ENCODE assay signal across 16 mouse cellular contexts in genomic region chr19:53078271-53079085, GRCm38 (mm10). TPM values are rescaled to one million over a fixed set of nuclear protein-coding genes. Genes with fewer than 3 reads are reported as not detected.
DNase-seq lines count a peak whose midpoint lies in the region; ATAC-seq and TF ChIP-seq lines count a peak whose summit lies in the region.
"Had no signal": no experiment of that assay in that cellular context is flagged by ENCODE, and none has a peak within 500 bp of the region (broad histone marks: within the 10 kb centered on the region; RNA-seq: fewer than 3 reads in every experiment).

No protein-coding gene starts in this region.

- H3K27me3 ChIP-seq in forebrain, embryonic 14.5 days (replicated peaks; ENCODE audit: control insufficient read depth, insufficient read depth, low read length) = no peaks in the 10 kb centered on the region
- no peaks in the 10 kb centered on the region for H3K27me3 ChIP-seq in forebrain, postnatal 0 days (ENCODE audit: insufficient read depth, low read length)
- peaks cover 7% of the 10 kb centered on the region for H3K27me3 ChIP-seq in testis, adult 2 months (ENCODE audit: control insufficient read depth, insufficient read depth, low read length)
- H3K27me3 ChIP-seq in embryonic facial prominence, embryonic 12.5 days = no peaks in the 10 kb centered on the region
- no peaks in the 10 kb centered on the region for H3K27me3 ChIP-seq in stomach, postnatal 0 days (ENCODE audit: control insufficient read depth, insufficient read depth, low read length)
- H3K27me3 ChIP-seq: embryonic facial prominence, embryonic 15.5 days; forebrain, embryonic 15.5 days had no signal

- no peak overlapping the region for H3K4me2 ChIP-seq in forebrain, embryonic 14.5 days (ENCODE audit: low read length)
- H3K4me2 ChIP-seq in forebrain, postnatal 0 days (ENCODE audit: low read depth) = no peak overlapping the region
- H3K4me2 ChIP-seq in embryonic facial prominence, embryonic 12.5 days (replicated peaks) = no peak overlapping the region
- H3K4me2 ChIP-seq in stomach, postnatal 0 days (replicated peaks; ENCODE audit: low read depth) = no peak overlapping the region
- H3K4me2 ChIP-seq: embryonic facial prominence, embryonic 15.5 days; forebrain, embryonic 15.5 days; heart, embryonic 11.5 days had no signal

- TF ChIP-seq POLR2A in testis, adult 2 months (IDR thresholded peaks at IDR 0.05; ENCODE audit: control insufficient read depth, low read depth, low read length) = no peak

- H3K9ac ChIP-seq in forebrain, embryonic 14.5 days (ENCODE audit: low read length) = no peak overlapping the region
- H3K9ac ChIP-seq in forebrain, postnatal 0 days = no peak overlapping the region
- no peak overlapping the region for H3K9ac ChIP-seq in embryonic facial prominence, embryonic 12.5 days
- no peak overlapping the region for H3K9ac ChIP-seq in stomach, postnatal 0 days (ENCODE audit: low read length)
- H3K9ac ChIP-seq: embryonic facial prominence, embryonic 15.5 days; forebrain, embryonic 15.5 days; liver, embryonic 14.5 days had no signal

- ATAC-seq in forebrain, embryonic 14.5 days = no peak
- no peak for ATAC-seq in forebrain, postnatal 0 days
- ATAC-seq in embryonic facial prominence, embryonic 12.5 days (ENCODE audit: insufficient number of reproducible peaks, insufficient read depth, low FRiP score, low TSS enrichment) = no peak
- ATAC-seq in stomach, postnatal 0 days (ENCODE audit: low FRiP score, low TSS enrichment) = no peak
- ATAC-seq: forebrain, embryonic 15.5 days had no signal

- no peak overlapping the region for H3K27ac ChIP-seq in forebrain, embryonic 14.5 days (ENCODE audit: low read depth, low read length)
- no peak overlapping the region for H3K27ac ChIP-seq in forebrain, postnatal 0 days (ENCODE audit: low read depth, low read length)
- H3K27ac ChIP-seq in testis, adult 2 months (ENCODE audit: control insufficient read depth, insufficient read depth, low read depth, low read length) = no peak overlapping the region
- H3K27ac ChIP-seq in embryonic facial prominence, embryonic 12.5 days = 0 out of 2 replicates have a peak overlapping the region, but pooled peaks have one; percentile 13
- 0 out of 2 replicates have a peak overlapping the region, but pooled peaks have one; percentile 10 for H3K27ac ChIP-seq in stomach, postnatal 0 days (replicated peaks)
- H3K27ac ChIP-seq: embryonic facial prominence, embryonic 15.5 days; forebrain, embryonic 15.5 days; liver, embryonic 14.5 days had no signal

- TF ChIP-seq CTCF in forebrain, postnatal 0 days (IDR thresholded peaks at IDR 0.05; ENCODE audit: low read depth) = no peak
- TF ChIP-seq CTCF in testis, adult 2 months (IDR thresholded peaks at IDR 0.05; ENCODE audit: control insufficient read depth, insufficient read depth, insufficient replicate concordance, low read depth, low read length) = no peak
- TF ChIP-seq CTCF in stomach, postnatal 0 days (IDR thresholded peaks at IDR 0.05; ENCODE audit: low read depth) = no peak

- no peak for TF ChIP-seq EP300 in stomach, postnatal 0 days (optimal IDR thresholded peaks at IDR 0.05)

- 77% methylated on average over 9 of the region's 9 CpGs for WGBS in forebrain, embryonic 14.5 days
- WGBS in forebrain, postnatal 0 days = 62% methylated on average over 9 of the region's 9 CpGs
- WGBS in embryonic facial prominence, embryonic 12.5 days = 61% methylated on average over 9 of the region's 9 CpGs
- WGBS in stomach, postnatal 0 days = 53% methylated on average over 9 of the region's 9 CpGs

- no peaks in the 10 kb centered on the region for H3K9me3 ChIP-seq in forebrain, embryonic 14.5 days (replicated peaks; ENCODE audit: control insufficient read depth, low read length)
- H3K9me3 ChIP-seq in forebrain, postnatal 0 days (ENCODE audit: low read length) = no peaks in the 10 kb centered on the region
- no peaks in the 10 kb centered on the region for H3K9me3 ChIP-seq in embryonic facial prominence, embryonic 12.5 days
- no peaks in the 10 kb centered on the region for H3K9me3 ChIP-seq in stomach, postnatal 0 days (ENCODE audit: control insufficient read depth, low read length)
- H3K9me3 ChIP-seq: embryonic facial prominence, embryonic 15.5 days; forebrain, embryonic 15.5 days had no signal

- no peaks in the 10 kb centered on the region for H3K36me3 ChIP-seq in forebrain, embryonic 14.5 days (ENCODE audit: control insufficient read depth, insufficient read depth, low read length)
- no peaks in the 10 kb centered on the region for H3K36me3 ChIP-seq in forebrain, postnatal 0 days (ENCODE audit: insufficient read depth)
- H3K36me3 ChIP-seq in testis, adult 2 months (ENCODE audit: control insufficient read depth, insufficient read depth, low read length) = no peaks in the 10 kb centered on the region
- H3K36me3 ChIP-seq in embryonic facial prominence, embryonic 12.5 days = no peaks in the 10 kb centered on the region
- H3K36me3 ChIP-seq in stomach, postnatal 0 days (ENCODE audit: control insufficient read depth, insufficient read depth, low read length) = no peaks in the 10 kb centered on the region
- H3K36me3 ChIP-seq: embryonic facial prominence, embryonic 15.5 days; forebrain, embryonic 15.5 days had no signal

- peak; percentile 34 for DNase-seq in forebrain, embryonic 14.5 days (ENCODE audit: low spot score)
- DNase-seq in forebrain, postnatal 0 days = no peak
- DNase-seq in testis, postnatal 10 days (ENCODE audit: low spot score) = no peak
- DNase-seq in stomach, postnatal 0 days (ENCODE audit: low spot score) = no peak
- no peak for DNase-seq in spleen, postnatal 36 days (ENCODE audit: low spot score in 2 of 2)
- DNase-seq in right cerebral cortex, postnatal 14 days = no peak
- DNase-seq: gastrocnemius, postnatal 14 days; kidney, postnatal 14 days; layer of hippocampus, adult 9-11 months; right cerebral cortex, postnatal 4 days had no signal

- no peaks in the 10 kb centered on the region for H3K4me1 ChIP-seq in forebrain, embryonic 14.5 days (ENCODE audit: control insufficient read depth, insufficient read depth, low read length)
- 0 out of 2 replicates have a peak, but pooled peaks cover 7% of the 10 kb centered on the region for H3K4me1 ChIP-seq in forebrain, postnatal 0 days (ENCODE audit: insufficient read depth)
- H3K4me1 ChIP-seq in testis, adult 2 months (ENCODE audit: control insufficient read depth, insufficient read depth, low read length) = peaks cover 8% of the 10 kb centered on the region; the same call in 1 of the 2 replicates
- H3K4me1 ChIP-seq in embryonic facial prominence, embryonic 12.5 days = peaks cover 52% of the 10 kb centered on the region
- peaks cover 10% of the 10 kb centered on the region for H3K4me1 ChIP-seq in stomach, postnatal 0 days (replicated peaks; ENCODE audit: control insufficient read depth, insufficient read depth)

- no peak overlapping the region for H3K4me3 ChIP-seq in forebrain, embryonic 14.5 days (ENCODE audit: low read depth, low read length)
- H3K4me3 ChIP-seq in forebrain, postnatal 0 days (ENCODE audit: low read depth, low read length) = no peak overlapping the region
- peak overlapping the region; percentile 19; the same call in 1 of the 2 replicates for H3K4me3 ChIP-seq in testis, adult 2 months (ENCODE audit: control insufficient read depth, low read depth, low read length)
- H3K4me3 ChIP-seq in embryonic facial prominence, embryonic 12.5 days = no peak overlapping the region
- no peak overlapping the region for H3K4me3 ChIP-seq in stomach, postnatal 0 days (ENCODE audit: low read depth, low read length)
- H3K4me3 ChIP-seq: embryonic facial prominence, embryonic 15.5 days; forebrain, embryonic 15.5 days had no signal

RNA-seq across cellular contexts. Expression of gene Xpnpep1, which starts 38.5 kb away (rescaled TPM):
- polyA plus RNA-seq in forebrain, embryonic 14.5 days (2014; fragmentation: Nextera tagmentation; extraction: Ambion mirVana) = 155 and 158 TPM in 2 replicates
- 93.3 and 103 TPM in 2 replicates for total RNA-seq in forebrain, postnatal 0 days (2014; rRNA removed)
- polyA plus RNA-seq in forebrain, postnatal 0 days (2015; fragmentation: Nextera tagmentation; extraction: Ambion mirVana) = 138 and 141 TPM in 2 replicates
- 138 and 141 TPM in 2 replicates for polyA plus RNA-seq in testis, adult 2 months (2012; rRNA removed)
- polyA plus RNA-seq in embryonic facial prominence, embryonic 12.5 days (2016; fragmentation: Nextera tagmentation; extraction: Ambion mirVana) = 163 and 167 TPM in 2 replicates
- polyA plus RNA-seq in stomach, postnatal 0 days (2015; fragmentation: Nextera tagmentation; extraction: Ambion mirVana) = 106 and 111 TPM in 2 replicates

Comparison
In these comparisons a context has a peak if more than half of its experiments do, and no peak if none do; other contexts are left out.
1. H3K27ac ChIP-seq: peak in embryonic facial prominence, embryonic 12.5 days (single experiment) and stomach, postnatal 0 days (single experiment); none in forebrain, embryonic 14.5 days (single experiment), forebrain, postnatal 0 days (single experiment) and testis, adult 2 months (single experiment).